Mouse (Mus musculus): Measurements from ENCODE around the gene Hdgfl1. TPM values are rescaled to one million over a fixed set of nuclear protein-coding genes. Genes with fewer than 3 reads are reported as not detected.

The Hdgfl1 gene
- polyA plus RNA-seq, 1 experiment, result not detected

DNA sequence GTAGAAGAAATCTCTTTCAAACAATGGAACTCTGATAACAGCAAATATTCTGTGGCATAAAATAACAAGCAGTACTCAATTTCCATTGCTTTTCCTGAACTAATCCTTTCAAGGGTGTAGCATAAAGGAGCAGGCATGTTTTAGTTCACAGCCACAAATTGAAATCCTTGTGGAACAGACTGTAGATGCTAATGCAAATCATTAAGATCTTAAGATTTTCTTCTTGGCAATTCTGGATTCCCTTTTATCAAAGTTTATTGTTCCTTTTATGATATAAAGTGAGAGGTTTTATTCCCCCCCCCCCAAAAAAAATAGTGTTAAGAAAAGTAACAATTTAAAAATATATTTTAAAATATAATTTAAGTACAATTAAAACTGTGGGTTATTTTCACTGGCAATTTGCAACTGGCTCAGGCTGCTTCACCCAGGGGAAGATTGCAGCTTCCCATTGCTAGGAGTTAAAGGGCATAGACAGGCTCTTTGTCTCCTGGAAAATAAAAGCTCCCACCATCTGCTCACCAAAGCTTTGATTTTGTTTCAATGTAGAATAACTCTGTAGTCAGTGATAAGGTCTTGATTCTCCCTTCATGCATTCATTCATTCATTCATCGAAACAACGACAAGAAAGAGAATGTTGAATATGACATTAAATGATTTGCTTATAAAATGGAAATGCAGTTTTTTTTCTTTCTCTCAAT, 24.1 kb downstream of the Hdgfl1 start:
- Histone ChIP-seq H3K4me1 (ENCODE audit: control insufficient read depth, insufficient read depth, insufficient read length) (no peaks in the 10 kb centered on the region), H3K27ac (ENCODE audit: insufficient read depth, low read length) (no peak overlapping the region), H3K4me3 (ENCODE audit: extremely low read depth, insufficient read depth, insufficient read length) (no peak overlapping the region), H3K36me3 (ENCODE audit: control insufficient read depth, insufficient read depth, low read length) (no peaks in the 10 kb centered on the region), H3K27me3 (ENCODE audit: control insufficient read depth, insufficient read depth, low read length) (no peaks in the 10 kb centered on the region)
- 90% methylated on average over 2 of the region's 2 CpGs for WGBS
- TF ChIP-seq CTCF (IDR thresholded peaks at IDR 0.05; ENCODE audit: extremely low read depth, insufficient read depth, insufficient read length, insufficient replicate concordance) (no peak), POLR2A (IDR thresholded peaks at IDR 0.05; ENCODE audit: low read depth, low read length) (no peak)
- no peak for DNase-seq (ENCODE audit: low read depth in 1 of 2, low spot score in 2 of 2)

GRCm38 (mm10) chr13:26745059-26745759, 24.8 kb downstream of the Hdgfl1 start:
- no peak for DNase-seq (ENCODE audit: low read depth in 1 of 2, low spot score in 2 of 2)
- TF ChIP-seq CTCF (IDR thresholded peaks at IDR 0.05; ENCODE audit: extremely low read depth, insufficient read depth, insufficient read length, insufficient replicate concordance) (no peak), POLR2A (IDR thresholded peaks at IDR 0.05; ENCODE audit: low read depth, low read length) (no peak)
- no peak overlapping the region for H3K27ac ChIP-seq (ENCODE audit: insufficient read depth, low read length)
- H3K27me3 ChIP-seq (ENCODE audit: control insufficient read depth, insufficient read depth, low read length), result no peaks in the 10 kb centered on the region
- 86% methylated on average over 5 of the region's 5 CpGs for WGBS
- H3K4me1 ChIP-seq (ENCODE audit: control insufficient read depth, insufficient read depth, insufficient read length), result no peaks in the 10 kb centered on the region
- H3K4me3 ChIP-seq (ENCODE audit: extremely low read depth, insufficient read depth, insufficient read length), result no peak overlapping the region
- H3K36me3 ChIP-seq (ENCODE audit: control insufficient read depth, insufficient read depth, low read length), result no peaks in the 10 kb centered on the region

DNA sequence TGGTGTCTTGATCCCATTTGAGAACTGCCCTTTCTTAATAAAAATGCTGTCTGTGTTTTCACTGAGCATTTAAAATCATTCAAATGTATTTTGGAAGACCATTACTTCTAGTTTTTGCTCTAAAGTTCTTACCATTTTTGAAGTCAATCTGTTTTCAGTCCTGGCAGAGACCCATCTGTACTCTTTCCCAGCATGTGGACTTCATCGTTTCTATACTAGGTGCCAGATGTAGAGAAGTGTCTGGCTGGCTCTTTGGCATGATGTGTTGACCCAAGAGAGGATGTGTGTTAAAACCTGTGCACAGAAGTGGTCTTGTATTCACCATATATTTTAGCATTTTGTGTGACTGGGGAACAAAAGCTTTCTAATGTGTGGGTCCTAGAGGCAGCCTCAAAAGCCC, 25.9 kb downstream of the Hdgfl1 start:
- no peaks in the 10 kb centered on the region for H3K27me3 ChIP-seq (ENCODE audit: control insufficient read depth, insufficient read depth, low read length)
- no peak for DNase-seq (ENCODE audit: low read depth in 1 of 2, low spot score in 2 of 2)
- TF ChIP-seq CTCF (IDR thresholded peaks at IDR 0.05; ENCODE audit: extremely low read depth, insufficient read depth, insufficient read length, insufficient replicate concordance), result no peak
- no peak for TF ChIP-seq POLR2A (IDR thresholded peaks at IDR 0.05; ENCODE audit: low read depth, low read length)
- H3K27ac ChIP-seq (ENCODE audit: insufficient read depth, low read length), result no peak overlapping the region
- no peaks in the 10 kb centered on the region for H3K36me3 ChIP-seq (ENCODE audit: control insufficient read depth, insufficient read depth, low read length)
- no peak overlapping the region for H3K4me3 ChIP-seq (ENCODE audit: extremely low read depth, insufficient read depth, insufficient read length)
- H3K4me1 ChIP-seq (ENCODE audit: control insufficient read depth, insufficient read depth, insufficient read length), result no peaks in the 10 kb centered on the region
- 70% methylated on average over 1 of the region's 1 CpGs for WGBS

DNA sequence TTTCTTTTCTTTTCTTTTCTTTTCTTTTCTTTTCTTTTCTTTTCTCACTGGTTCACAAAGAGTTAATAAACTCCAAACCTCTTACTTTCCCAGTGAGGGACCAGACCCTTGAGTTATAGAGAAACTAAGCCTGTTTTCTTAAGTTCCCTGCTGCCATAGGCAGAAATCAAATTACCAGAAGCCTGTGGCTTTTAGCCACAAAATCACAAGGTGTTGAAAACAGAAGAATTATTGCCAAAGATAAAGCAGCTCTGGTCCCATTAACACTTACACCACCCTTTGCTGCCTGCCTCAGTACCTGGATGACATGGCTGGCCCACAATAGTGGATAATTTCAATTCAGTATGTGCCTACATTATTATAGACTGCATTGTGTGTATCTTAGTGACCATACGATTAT, 35.0 kb downstream of the Hdgfl1 start:
- TF ChIP-seq POLR2A (IDR thresholded peaks at IDR 0.05; ENCODE audit: low read depth, low read length) (no peak), CTCF (IDR thresholded peaks at IDR 0.05; ENCODE audit: extremely low read depth, insufficient read depth, insufficient read length, insufficient replicate concordance) (no peak)
- Histone ChIP-seq H3K36me3 (ENCODE audit: control insufficient read depth, insufficient read depth, low read length) (no peaks in the 10 kb centered on the region), H3K4me1 (ENCODE audit: control insufficient read depth, insufficient read depth, insufficient read length) (no peaks in the 10 kb centered on the region), H3K4me3 (ENCODE audit: extremely low read depth, insufficient read depth, insufficient read length) (no peak overlapping the region), H3K27ac (ENCODE audit: insufficient read depth, low read length) (no peak overlapping the region), H3K27me3 (ENCODE audit: control insufficient read depth, insufficient read depth, low read length) (no peaks in the 10 kb centered on the region)
- WGBS, result 85% methylated on average over 1 of the region's 1 CpGs
- no peak for DNase-seq (ENCODE audit: low read depth in 1 of 2, low spot score in 2 of 2)

- Histone ChIP-seq H3K36me3 (ENCODE audit: control insufficient read depth, insufficient read depth, low read length) (no peaks in the 10 kb centered on the region), H3K4me1 (ENCODE audit: control insufficient read depth, insufficient read depth, insufficient read length) (no peaks in the 10 kb centered on the region), H3K4me3 (ENCODE audit: extremely low read depth, insufficient read depth, insufficient read length) (no peak overlapping the region), H3K27me3 (ENCODE audit: control insufficient read depth, insufficient read depth, low read length) (no peaks in the 10 kb centered on the region), H3K27ac (ENCODE audit: insufficient read depth, low read length) (no peak overlapping the region)
- no peak for TF ChIP-seq CTCF (IDR thresholded peaks at IDR 0.05; ENCODE audit: extremely low read depth, insufficient read depth, insufficient read length, insufficient replicate concordance)
- no peak for TF ChIP-seq POLR2A (IDR thresholded peaks at IDR 0.05; ENCODE audit: low read depth, low read length)
- WGBS, result 98% methylated on average over 1 of the region's 1 CpGs
- no peak for DNase-seq (ENCODE audit: low read depth in 1 of 2, low spot score in 2 of 2)
Measured at GRCm38 (mm10) chr13:26724250-26724649, 45.7 kb downstream of the Hdgfl1 start.

GRCm38 (mm10) chr13:26721333-26721732, 48.6 kb downstream of the Hdgfl1 start:
- Histone ChIP-seq H3K27ac (ENCODE audit: insufficient read depth, low read length) (no peak overlapping the region), H3K4me1 (ENCODE audit: control insufficient read depth, insufficient read depth, insufficient read length) (no peaks in the 10 kb centered on the region), H3K27me3 (ENCODE audit: control insufficient read depth, insufficient read depth, low read length) (no peaks in the 10 kb centered on the region), H3K4me3 (ENCODE audit: extremely low read depth, insufficient read depth, insufficient read length) (no peak overlapping the region), H3K36me3 (ENCODE audit: control insufficient read depth, insufficient read depth, low read length) (no peaks in the 10 kb centered on the region)
- 27% methylated on average over 6 of the region's 6 CpGs for WGBS
- no peak for DNase-seq (ENCODE audit: low read depth in 1 of 2, low spot score in 2 of 2)
- TF ChIP-seq CTCF (IDR thresholded peaks at IDR 0.05; ENCODE audit: extremely low read depth, insufficient read depth, insufficient read length, insufficient replicate concordance), result no peak
- TF ChIP-seq POLR2A (IDR thresholded peaks at IDR 0.05; ENCODE audit: low read depth, low read length), result no peak

DNA sequence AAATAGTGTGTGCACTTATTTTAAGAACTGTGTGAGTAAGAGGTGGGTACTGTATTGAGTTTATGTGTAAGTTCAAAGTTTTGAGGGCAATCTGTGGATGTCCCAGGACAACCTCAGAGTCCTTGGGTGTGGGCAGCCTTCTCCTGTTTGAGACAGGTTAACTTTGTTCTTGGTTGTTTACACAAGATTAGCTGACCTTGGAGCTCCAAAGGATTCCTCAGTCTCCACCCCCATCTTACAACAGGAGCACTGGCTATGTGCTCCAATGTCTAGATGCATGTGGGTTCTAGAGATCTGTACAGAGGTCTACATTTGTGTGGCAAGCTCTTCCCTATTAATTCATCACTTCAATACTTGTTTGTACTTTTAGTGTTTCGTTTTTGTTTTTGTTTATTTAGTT, 49.0 kb downstream of the Hdgfl1 start:
- no peak for TF ChIP-seq CTCF (IDR thresholded peaks at IDR 0.05; ENCODE audit: extremely low read depth, insufficient read depth, insufficient read length, insufficient replicate concordance)
- no peak for TF ChIP-seq POLR2A (IDR thresholded peaks at IDR 0.05; ENCODE audit: low read depth, low read length)
- H3K4me3 ChIP-seq (ENCODE audit: extremely low read depth, insufficient read depth, insufficient read length), result no peak overlapping the region
- H3K36me3 ChIP-seq (ENCODE audit: control insufficient read depth, insufficient read depth, low read length), result no peaks in the 10 kb centered on the region
- no peaks in the 10 kb centered on the region for H3K4me1 ChIP-seq (ENCODE audit: control insufficient read depth, insufficient read depth, insufficient read length)
- 44% methylated on average over 1 of the region's 1 CpGs for WGBS
- DNase-seq (ENCODE audit: low read depth in 1 of 2, low spot score in 2 of 2), result no peak
- H3K27ac ChIP-seq (ENCODE audit: insufficient read depth, low read length), result no peak overlapping the region
- H3K27me3 ChIP-seq (ENCODE audit: control insufficient read depth, insufficient read depth, low read length), result no peaks in the 10 kb centered on the region
